Mouse (Mus musculus): ENCODE measurements at regions not wholly inside any gene's neighbourhood (a gene's known extent, or its start where the extent isn't known, plus 50 kb on each side); places are given as distances from the start of the nearest gene placed in this dataset.

DNA sequence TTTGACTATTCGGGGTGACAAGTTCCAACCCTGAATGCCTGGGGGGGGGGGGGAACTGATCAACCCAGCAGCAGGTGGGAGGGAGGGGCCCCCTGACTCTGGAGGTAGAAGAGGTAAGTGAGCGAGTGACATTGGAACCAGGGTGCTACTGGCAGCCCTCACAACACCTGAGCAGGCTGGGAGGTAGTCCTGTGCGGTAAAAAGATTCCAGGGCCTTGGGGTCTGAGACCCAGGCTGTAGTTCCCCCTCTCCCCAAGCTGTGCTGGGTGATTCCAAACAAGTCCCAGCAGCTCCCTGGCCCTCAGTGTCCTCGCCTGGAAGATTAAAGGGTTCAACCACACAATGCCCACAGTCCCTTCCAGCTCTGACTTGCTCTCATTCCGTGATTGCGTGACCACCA, 240.4 kb downstream of the 3110018I06Rik start:
- Histone ChIP-seq H3K27me3 (ENCODE audit: control insufficient read depth, insufficient read depth, insufficient read length) (peaks cover 5% of the 10 kb centered on the region), H3K36me3 (ENCODE audit: control insufficient read depth, insufficient read depth) (no peaks in the 10 kb centered on the region), H3K79me3 (ENCODE audit: low read depth) (no peaks in the 10 kb centered on the region), H3K79me2 (ENCODE audit: control insufficient read depth, insufficient read depth) (no peaks in the 10 kb centered on the region), H3K4me3 (ENCODE audit: insufficient read depth, poor library complexity, severe bottlenecking) (no peak overlapping the region), H3ac (ENCODE audit: control insufficient read depth, insufficient read length, low read depth) (no peak overlapping the region)
- TF ChIP-seq USF1 (IDR thresholded peaks at IDR 0.05; ENCODE audit: low read depth) = no peak
- no peak for TF ChIP-seq CTCF (IDR thresholded peaks at IDR 0.05; ENCODE audit: control insufficient read depth, insufficient read depth, insufficient read length)
- no peak for TF ChIP-seq MYOG (IDR thresholded peaks at IDR 0.05; ENCODE audit: control insufficient read depth, extremely low read depth, insufficient read length)
- no peak for TF ChIP-seq MYOD1 (IDR thresholded peaks at IDR 0.05; ENCODE audit: control insufficient read depth, insufficient read length, low read depth)
- no peak for TF ChIP-seq CEBPB (IDR thresholded peaks at IDR 0.05; ENCODE audit: low read depth)
- no peak for TF ChIP-seq MAX (IDR thresholded peaks at IDR 0.05)
- no peak for TF ChIP-seq FOSL1 (IDR thresholded peaks at IDR 0.05; ENCODE audit: insufficient read depth, low read length, poor library complexity, severe bottlenecking)

DNA sequence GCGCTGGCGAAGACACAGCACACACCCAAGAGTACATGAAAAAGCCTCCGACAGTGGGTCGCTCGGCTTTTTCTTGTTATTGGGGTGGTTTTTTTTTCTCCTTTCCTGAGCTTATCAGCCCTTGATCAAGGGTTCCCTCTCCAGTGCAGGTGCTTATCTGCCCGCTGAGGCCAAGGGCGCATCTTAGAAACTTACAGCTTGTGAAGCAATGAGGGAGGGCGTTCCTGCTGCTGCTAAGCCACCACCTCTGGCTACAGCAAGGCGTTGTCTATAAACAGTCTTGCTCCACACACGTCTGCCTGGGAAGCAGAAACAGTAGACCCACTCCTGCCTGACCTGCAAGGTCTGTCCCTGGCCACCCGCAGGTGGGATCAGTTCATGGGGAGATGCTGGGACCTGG, 240.9 kb downstream of the 3110018I06Rik start:
- H3K27me3 ChIP-seq (ENCODE audit: control insufficient read depth, insufficient read depth, insufficient read length) = peaks cover 3% of the 10 kb centered on the region
- H3K36me3 ChIP-seq (ENCODE audit: control insufficient read depth, insufficient read depth) = no peaks in the 10 kb centered on the region
- no peak overlapping the region for H3K4me3 ChIP-seq (ENCODE audit: insufficient read depth, poor library complexity, severe bottlenecking)
- TF ChIP-seq USF1 (IDR thresholded peaks at IDR 0.05; ENCODE audit: low read depth) (no peak), CEBPB (IDR thresholded peaks at IDR 0.05; ENCODE audit: low read depth) (no peak), FOSL1 (IDR thresholded peaks at IDR 0.05; ENCODE audit: insufficient read depth, low read length, poor library complexity, severe bottlenecking) (no peak), MYOD1 (IDR thresholded peaks at IDR 0.05; ENCODE audit: control insufficient read depth, insufficient read length, low read depth) (no peak), MYOG (IDR thresholded peaks at IDR 0.05; ENCODE audit: control insufficient read depth, extremely low read depth, insufficient read length) (no peak), CTCF (IDR thresholded peaks at IDR 0.05; ENCODE audit: control insufficient read depth, insufficient read depth, insufficient read length) (no peak), MAX (IDR thresholded peaks at IDR 0.05) (no peak)
- H3K79me2 ChIP-seq (ENCODE audit: control insufficient read depth, insufficient read depth) = no peaks in the 10 kb centered on the region
- no peaks in the 10 kb centered on the region for H3K79me3 ChIP-seq (ENCODE audit: low read depth)
- no peak overlapping the region for H3ac ChIP-seq (ENCODE audit: control insufficient read depth, insufficient read length, low read depth)

DNA sequence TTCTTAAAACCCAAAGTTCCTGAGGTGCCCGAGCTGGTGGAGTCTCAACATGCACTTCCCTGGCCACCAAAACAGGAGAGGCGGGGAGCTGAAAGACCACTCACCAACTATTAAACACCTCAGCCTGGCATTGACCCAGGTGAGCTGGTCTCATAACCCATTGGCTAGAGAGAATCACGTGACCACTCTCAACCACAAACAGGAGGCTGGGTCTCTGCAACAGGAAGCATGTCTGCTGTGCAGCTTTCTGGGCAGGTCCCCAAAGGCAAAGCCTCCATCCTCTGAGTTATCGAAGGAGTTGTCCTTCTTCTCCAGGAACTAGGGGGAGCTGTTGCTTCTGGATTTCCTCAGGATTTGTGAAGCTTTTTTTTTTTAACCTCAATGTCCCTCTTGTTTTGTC, 242.5 kb downstream of the 3110018I06Rik start:
- Histone ChIP-seq H3K79me3 (ENCODE audit: low read depth) (no peaks in the 10 kb centered on the region), H3K36me3 (ENCODE audit: control insufficient read depth, insufficient read depth) (no peaks in the 10 kb centered on the region), H3K79me2 (ENCODE audit: control insufficient read depth, insufficient read depth) (no peaks in the 10 kb centered on the region), H3K27me3 (ENCODE audit: control insufficient read depth, insufficient read depth, insufficient read length) (no peaks in the 10 kb centered on the region), H3K4me3 (ENCODE audit: insufficient read depth, poor library complexity, severe bottlenecking) (no peak overlapping the region), H3ac (ENCODE audit: control insufficient read depth, insufficient read length, low read depth) (no peak overlapping the region)
- TF ChIP-seq CTCF (IDR thresholded peaks at IDR 0.05; ENCODE audit: control insufficient read depth, insufficient read depth, insufficient read length) = no peak

DNA sequence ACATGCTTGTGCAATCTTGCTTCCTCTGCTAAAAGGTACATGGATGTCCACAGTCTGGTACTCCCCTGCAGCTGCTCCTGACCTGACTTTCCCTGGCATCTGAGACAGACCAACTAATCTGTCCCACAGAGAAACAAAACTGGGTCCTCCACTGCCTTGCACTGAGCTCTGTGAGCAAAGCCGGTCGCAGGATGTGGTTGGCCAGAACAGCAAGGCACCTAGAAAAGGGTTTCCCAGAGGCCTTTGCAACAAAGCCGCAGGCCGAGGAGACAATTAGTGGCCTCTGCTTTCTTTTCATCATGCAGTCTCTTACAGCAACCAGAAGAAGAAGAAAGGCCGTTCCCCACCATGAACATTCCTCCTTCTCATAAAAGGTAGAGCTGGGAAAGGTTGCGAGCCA, 246.1 kb downstream of the 3110018I06Rik start:
- Histone ChIP-seq H3ac (ENCODE audit: control insufficient read depth, insufficient read length, low read depth) (no peak overlapping the region), H3K4me3 (ENCODE audit: insufficient read depth, poor library complexity, severe bottlenecking) (no peak overlapping the region)

DNA sequence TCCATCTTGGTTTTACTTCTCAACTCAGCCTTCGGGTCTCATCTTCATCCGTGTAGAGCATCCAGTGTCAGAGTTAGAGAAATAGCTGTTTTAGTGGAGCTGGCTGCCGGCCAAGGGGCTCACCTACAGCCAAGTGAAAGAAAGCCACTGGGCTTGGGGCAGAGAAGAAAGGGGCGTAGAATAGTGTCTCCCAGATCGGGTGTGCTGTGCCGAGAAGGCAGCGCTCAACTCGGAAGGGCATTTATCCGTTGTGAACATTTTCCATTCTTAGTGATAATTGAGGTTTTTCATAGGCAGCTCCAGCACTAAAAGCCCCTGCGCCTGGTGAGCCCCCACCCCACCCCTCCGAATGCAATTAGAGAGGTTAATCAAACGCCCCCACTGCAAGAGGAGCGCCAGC, 254.2 kb downstream of the 3110018I06Rik start:
- no peak overlapping the region for H3ac ChIP-seq (ENCODE audit: control insufficient read depth, insufficient read length, low read depth)
- H3K79me2 ChIP-seq (ENCODE audit: control insufficient read depth, insufficient read depth) = no peaks in the 10 kb centered on the region
- no peaks in the 10 kb centered on the region for H3K27me3 ChIP-seq (ENCODE audit: control insufficient read depth, insufficient read depth, insufficient read length)
- H3K79me3 ChIP-seq (ENCODE audit: low read depth) = no peaks in the 10 kb centered on the region
- H3K36me3 ChIP-seq (ENCODE audit: control insufficient read depth, insufficient read depth) = no peaks in the 10 kb centered on the region
- TF ChIP-seq MYOG (IDR thresholded peaks at IDR 0.05; ENCODE audit: control insufficient read depth, extremely low read depth, insufficient read length) (no peak), CTCF (IDR thresholded peaks at IDR 0.05; ENCODE audit: control insufficient read depth, insufficient read depth, insufficient read length) (no peak), FOSL1 (IDR thresholded peaks at IDR 0.05; ENCODE audit: insufficient read depth, low read length, poor library complexity, severe bottlenecking) (no peak), MYOD1 (IDR thresholded peaks at IDR 0.05; ENCODE audit: control insufficient read depth, insufficient read length, low read depth) (no peak), MAX (IDR thresholded peaks at IDR 0.05) (no peak)
- no peak overlapping the region for H3K4me3 ChIP-seq (ENCODE audit: insufficient read depth, poor library complexity, severe bottlenecking)

More for the DNA sequence above, 246.1 kb downstream of the 3110018I06Rik start:
- Histone ChIP-seq H3K36me3 (ENCODE audit: control insufficient read depth, insufficient read depth) (no peaks in the 10 kb centered on the region), H3K79me2 (ENCODE audit: control insufficient read depth, insufficient read depth) (no peaks in the 10 kb centered on the region), H3K27me3 (ENCODE audit: control insufficient read depth, insufficient read depth, insufficient read length) (no peaks in the 10 kb centered on the region), H3K79me3 (ENCODE audit: low read depth) (no peaks in the 10 kb centered on the region)
- TF ChIP-seq MYOG (IDR thresholded peaks at IDR 0.05; ENCODE audit: control insufficient read depth, extremely low read depth, insufficient read length) (no peak), USF1 (IDR thresholded peaks at IDR 0.05; ENCODE audit: low read depth) (no peak), MYOD1 (IDR thresholded peaks at IDR 0.05; ENCODE audit: control insufficient read depth, insufficient read length, low read depth) (no peak), CTCF (IDR thresholded peaks at IDR 0.05; ENCODE audit: control insufficient read depth, insufficient read depth, insufficient read length) (no peak), CEBPB (IDR thresholded peaks at IDR 0.05; ENCODE audit: low read depth) (no peak), MAX (IDR thresholded peaks at IDR 0.05) (no peak), FOSL1 (IDR thresholded peaks at IDR 0.05; ENCODE audit: insufficient read depth, low read length, poor library complexity, severe bottlenecking) (no peak)

DNA sequence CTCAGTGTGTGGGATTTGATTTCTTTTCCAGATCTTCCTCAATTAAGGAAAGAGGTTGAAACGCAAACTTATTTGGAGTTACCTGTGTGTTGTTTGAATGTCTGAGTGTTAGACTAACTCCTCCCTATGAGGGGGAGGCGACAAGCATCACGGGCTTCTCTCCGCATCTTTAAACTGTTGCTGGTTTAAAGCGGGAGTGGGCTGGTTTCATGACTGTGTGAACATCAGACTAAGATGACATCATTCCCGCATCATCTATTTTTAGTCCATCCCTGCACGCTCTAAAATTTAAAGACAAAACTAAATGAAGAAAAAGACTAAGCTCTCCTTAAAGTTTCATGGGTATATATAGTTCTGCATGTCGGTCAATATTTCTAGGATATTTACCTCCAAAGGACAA, 256.4 kb downstream of the 3110018I06Rik start:
- H3ac ChIP-seq (ENCODE audit: control insufficient read depth, insufficient read length, low read depth) = no peak overlapping the region
- H3K79me3 ChIP-seq (ENCODE audit: low read depth) = no peaks in the 10 kb centered on the region
- H3K36me3 ChIP-seq (ENCODE audit: control insufficient read depth, insufficient read depth) = no peaks in the 10 kb centered on the region
- H3K79me2 ChIP-seq (ENCODE audit: control insufficient read depth, insufficient read depth) = no peaks in the 10 kb centered on the region
- TF ChIP-seq MYOG (IDR thresholded peaks at IDR 0.05; ENCODE audit: control insufficient read depth, extremely low read depth, insufficient read length) = no peak
- no peak for TF ChIP-seq FOSL1 (IDR thresholded peaks at IDR 0.05; ENCODE audit: insufficient read depth, low read length, poor library complexity, severe bottlenecking)
- no peak for TF ChIP-seq CEBPB (IDR thresholded peaks at IDR 0.05; ENCODE audit: low read depth)
- no peak for TF ChIP-seq USF1 (IDR thresholded peaks at IDR 0.05; ENCODE audit: low read depth)
- no peak for TF ChIP-seq MYOD1 (IDR thresholded peaks at IDR 0.05; ENCODE audit: control insufficient read depth, insufficient read length, low read depth)
- no peak for TF ChIP-seq CTCF (IDR thresholded peaks at IDR 0.05; ENCODE audit: control insufficient read depth, insufficient read depth, insufficient read length)
- no peak for TF ChIP-seq MAX (IDR thresholded peaks at IDR 0.05)
- H3K27me3 ChIP-seq (ENCODE audit: control insufficient read depth, insufficient read depth, insufficient read length) = no peaks in the 10 kb centered on the region
- H3K4me3 ChIP-seq (ENCODE audit: insufficient read depth, poor library complexity, severe bottlenecking) = no peak overlapping the region
